Mouse (Mus musculus) urinary bladder, postnatal 25 days (tissue): ENCODE data around the gene Dad1.

Source experiments
- DNase-seq: peaks from one replicate; pipeline ENCODE4 v3.0.0; 2022; ENCODE audit warnings: low spot score

Gene Dad1

DNA sequence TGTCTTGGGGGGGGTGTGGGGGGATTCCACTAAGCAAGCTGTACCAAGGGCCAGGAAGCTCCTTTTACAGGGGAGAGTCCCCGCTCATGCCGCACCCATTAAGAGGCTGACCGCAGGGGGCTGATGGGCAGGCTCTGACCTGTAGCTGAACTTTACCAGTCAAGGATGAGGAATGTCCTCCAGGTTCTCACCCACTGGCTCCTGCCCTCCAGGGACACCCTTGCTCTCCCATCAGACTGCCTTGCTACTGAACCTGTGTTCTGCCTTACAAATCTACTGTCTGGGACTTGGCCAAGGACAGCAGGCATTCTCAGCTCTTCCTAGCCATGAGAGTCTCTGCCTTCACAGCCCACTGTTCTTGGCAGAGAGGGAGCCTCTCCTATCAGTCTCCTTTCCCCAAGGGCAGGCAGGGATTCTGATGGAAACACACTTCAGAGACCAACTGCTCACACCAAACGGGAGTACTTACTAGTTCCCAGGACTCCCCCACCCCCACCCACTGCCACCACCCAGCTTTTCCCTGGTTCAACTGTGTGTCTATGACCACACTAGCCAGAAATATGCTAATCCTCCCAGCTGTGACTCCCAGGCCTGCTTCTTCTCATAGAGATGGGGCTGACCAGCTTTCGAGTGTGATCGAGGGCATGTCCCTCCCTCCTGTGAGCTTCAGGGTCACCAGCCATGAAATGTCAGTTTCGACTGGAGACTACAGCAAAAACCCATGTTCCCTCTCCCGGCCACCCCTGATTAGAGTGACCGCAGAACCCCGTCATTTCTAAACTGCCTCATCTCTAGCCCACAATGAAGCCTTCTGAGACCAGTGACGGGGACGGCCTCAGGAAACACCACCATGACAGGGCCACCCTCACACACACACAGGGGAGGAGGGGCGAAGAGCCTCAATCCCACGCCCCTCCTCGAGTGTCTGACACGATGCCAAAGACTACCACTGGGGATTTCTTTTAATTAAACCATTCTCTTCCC lies 29.1 kb downstream of the Dad1 start:
- no peak for DNase-seq

- no peak for DNase-seq
These were observed 29.9 kb downstream of the Dad1 start for GRCm38 (mm10) chr14:54224064-54224417.

DNA sequence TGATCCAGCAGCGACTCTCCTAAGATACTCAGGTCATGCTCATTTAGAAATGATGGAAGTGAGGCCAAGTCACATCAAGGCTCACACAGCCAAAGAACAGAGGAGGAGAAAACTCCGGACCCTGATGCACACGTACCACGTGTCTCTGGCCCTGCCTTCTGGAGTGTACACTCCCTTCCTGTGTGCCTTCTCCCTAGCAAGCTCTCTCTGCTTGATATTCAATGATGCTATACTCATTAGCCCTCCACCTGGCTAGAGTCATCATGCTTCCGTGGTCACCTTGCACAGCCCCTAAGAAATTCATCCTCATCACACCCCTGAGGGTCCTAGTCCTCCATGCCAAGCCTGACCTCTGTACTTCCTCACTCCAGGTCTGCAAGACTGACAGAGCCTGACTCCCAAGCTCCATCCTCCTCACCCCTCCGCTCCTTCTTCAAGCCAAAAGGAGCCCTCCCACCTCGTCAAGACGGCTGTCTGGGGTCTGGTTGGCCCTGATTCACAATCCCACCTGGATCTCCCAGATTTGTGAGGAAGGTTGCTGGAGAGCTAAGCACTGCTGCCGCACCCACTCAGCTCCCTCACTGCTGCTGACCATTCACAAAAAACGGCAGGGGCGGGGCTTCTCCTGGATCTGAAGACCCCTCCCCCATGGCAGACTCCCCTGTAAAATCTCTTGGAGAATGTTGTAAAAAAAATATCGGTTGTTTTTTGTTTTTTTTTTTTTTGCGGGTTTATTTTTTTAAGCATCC lies 30.4 kb downstream of the Dad1 start:
- DNase-seq: no peak

- no peak for DNase-seq
These were observed 31.6 kb downstream of the Dad1 start for GRCm38 (mm10) chr14:54222289-54222727.

DNA sequence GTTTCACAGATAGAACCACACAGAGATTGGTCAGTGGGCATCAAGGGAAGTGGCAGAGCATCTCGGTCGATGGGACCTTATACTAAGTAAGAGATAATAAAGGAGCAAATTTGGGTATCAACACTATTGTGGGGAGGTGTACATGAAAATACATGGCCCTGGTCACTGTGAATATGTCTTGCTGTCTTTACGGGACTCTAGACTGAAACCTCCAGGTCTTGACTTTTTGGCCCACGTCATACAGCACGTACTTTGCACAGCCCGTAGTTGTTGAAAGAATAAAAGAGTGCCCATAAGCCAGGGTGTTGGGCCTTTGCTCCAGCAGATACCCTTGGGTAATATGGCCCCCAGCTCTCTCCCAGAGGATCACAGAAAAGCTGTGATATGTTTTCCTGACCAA lies 32.3 kb downstream of the Dad1 start:
- no peak for DNase-seq

GRCm38 (mm10) chr14:54220726-54221494 lies 33.0 kb downstream of the Dad1 start:
- DNase-seq: no peak

GRCm38 (mm10) chr14:54219849-54220248 lies 34.1 kb downstream of the Dad1 start:
- no peak for DNase-seq

DNA sequence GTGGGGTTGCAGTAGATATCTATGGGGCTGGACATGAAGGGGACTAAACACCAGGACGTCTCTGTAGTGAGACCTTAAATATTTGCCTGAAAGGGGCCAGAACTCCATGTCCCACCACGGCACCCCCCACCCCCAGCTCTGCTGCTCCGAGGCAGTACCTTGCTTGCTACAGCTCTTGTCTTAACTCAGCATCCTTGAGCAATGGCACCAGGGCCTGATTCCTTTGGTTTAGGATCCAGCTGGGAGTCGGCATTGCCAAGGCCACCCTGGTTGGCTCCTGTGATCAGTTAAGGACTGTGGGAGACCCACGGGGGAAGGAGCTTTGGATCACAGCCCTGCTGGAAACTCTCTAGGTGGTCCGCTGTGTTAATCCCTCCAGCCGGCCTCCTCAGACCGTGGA lies 34.6 kb downstream of the Dad1 start:
- DNase-seq: no peak

DNA sequence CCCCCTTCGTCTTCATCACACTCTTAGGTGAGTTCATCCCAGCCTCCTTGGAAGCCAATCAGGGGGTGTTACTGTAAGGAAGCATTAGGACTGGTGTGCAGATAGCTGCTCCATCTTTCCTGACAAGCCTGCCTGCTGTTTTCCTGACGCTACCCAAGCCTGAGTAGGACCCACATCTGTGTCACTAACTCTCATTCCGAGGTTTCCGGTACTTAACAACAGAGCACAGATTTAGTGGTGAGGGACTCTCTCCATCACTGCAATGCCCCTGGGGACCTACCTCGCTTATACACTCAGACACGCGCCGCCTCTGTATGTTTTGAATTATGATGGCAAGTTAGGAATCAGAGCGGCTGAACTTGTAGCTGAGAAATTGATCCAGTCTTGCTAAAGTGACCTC lies 35.2 kb downstream of the Dad1 start:
- no peak for DNase-seq

GRCm38 (mm10) chr14:54218233-54218632 lies 35.7 kb downstream of the Dad1 start:
- DNase-seq: no peak

- no peak for DNase-seq
These were observed 37.8 kb downstream of the Dad1 start for GRCm38 (mm10) chr14:54216126-54216525.

DNA sequence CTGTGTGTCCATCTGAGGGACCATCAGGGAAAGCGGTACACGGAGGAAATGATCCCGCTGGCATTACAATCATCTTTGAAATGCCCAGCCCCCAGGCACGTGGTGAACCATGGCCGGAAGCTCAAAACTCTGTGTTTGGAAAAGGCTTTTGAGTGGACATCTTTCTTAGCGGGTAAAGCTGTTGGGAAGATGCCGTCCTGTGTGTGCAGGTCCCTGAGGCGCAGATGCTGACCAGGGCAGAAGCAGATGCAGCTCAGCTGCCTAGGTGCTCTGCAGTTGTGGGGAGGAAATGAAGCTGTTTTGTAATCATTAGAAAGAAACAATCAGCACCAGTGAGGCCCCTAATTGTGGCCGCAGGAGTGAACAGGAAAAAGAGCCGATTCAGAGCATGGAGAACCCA lies 39.0 kb downstream of the Dad1 start:
- DNase-seq: no peak

DNA sequence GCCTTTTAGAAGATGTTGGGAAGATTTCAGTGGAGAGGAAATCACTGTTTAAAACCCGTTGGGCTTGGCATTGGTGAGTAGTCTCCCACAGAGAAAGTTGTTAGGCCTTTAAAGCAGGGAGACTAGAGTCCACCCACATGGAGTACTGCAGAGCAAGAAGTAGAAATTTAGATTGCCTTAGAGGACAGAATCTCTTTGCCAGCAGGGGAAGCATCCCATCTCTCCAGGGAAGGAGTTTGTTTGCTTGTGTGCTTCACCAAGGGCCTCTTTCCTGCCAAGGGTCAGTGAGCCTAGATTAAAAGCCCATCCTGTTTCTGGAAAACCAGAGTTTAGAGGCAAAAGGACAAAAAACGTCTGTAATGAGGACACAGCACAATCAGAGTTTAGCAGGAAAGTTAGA lies 39.4 kb downstream of the Dad1 start:
- no peak for DNase-seq

- DNase-seq: no peak
These were observed 40.2 kb downstream of the Dad1 start for GRCm38 (mm10) chr14:54213734-54214133.

GRCm38 (mm10) chr14:54211755-54212154 lies 42.1 kb downstream of the Dad1 start:
- DNase-seq: no peak

DNA sequence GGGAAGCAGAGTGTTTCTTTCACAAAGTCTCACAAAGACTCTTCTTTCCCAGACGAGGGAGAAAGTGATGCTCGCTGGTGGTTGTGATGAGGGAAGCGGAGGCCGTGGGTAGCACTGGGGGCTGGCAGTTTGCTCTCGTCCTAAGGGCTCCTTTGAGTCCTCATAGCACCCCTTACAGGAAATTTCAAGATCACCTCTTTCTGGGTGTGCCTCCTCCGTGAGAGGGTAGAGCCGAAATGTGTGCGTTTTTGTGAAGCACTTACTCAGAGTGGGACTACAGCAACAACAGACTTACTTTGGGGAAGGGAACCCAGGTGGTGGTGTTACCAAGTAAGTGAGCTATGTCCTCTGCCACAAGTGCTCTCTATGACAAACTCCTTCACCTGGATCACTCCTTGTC lies 42.7 kb downstream of the Dad1 start:
- DNase-seq: no peak

- no peak for DNase-seq
These were observed 43.5 kb downstream of the Dad1 start for GRCm38 (mm10) chr14:54210401-54210800.

DNA sequence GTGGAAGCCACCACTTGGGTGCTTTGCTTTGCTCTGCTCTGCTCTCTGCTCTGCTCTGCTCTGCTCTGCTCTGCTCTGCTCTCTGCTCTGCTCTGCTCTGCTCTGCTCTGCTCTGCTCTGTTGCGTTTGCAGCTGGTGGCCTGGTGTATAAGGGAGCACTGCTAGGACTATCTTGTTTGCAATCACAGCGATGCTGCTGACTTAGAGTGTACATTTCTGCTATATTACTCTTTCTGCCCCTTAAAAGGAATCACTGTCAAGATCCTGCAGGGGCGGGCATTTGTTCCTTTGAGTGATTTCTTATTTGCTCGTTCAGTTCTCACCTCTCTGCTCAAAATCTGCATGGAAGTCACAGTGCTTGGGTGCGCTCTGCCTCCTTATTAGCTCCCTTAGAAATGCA lies 44.0 kb downstream of the Dad1 start:
- DNase-seq: no peak

DNA sequence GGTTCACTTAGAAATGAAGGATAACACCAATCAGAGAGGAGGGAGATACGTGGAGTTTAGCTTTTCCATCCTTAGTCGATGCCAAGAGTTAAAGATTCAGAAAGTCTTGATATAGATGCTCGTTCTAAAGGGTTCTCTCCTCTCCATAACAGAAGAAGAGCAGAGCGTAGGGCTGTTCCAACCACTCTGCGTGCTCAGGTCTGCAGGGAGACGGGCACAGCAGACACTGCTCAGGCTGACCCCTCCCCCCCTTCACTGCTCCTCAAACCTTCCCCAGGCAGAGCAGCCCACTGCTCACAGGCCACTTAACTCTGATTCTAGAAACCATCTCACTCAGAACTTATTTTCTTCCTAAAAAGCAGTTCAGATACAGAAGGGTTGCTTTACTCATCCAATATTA lies 45.2 kb downstream of the Dad1 start:
- no peak for DNase-seq

GRCm38 (mm10) chr14:54207924-54208323 lies 46.0 kb downstream of the Dad1 start:
- DNase-seq: no peak

GRCm38 (mm10) chr14:54206750-54207550 lies 47.0 kb downstream of the Dad1 start:
- no peak for DNase-seq

- DNase-seq: no peak
These were observed 47.6 kb downstream of the Dad1 start for GRCm38 (mm10) chr14:54206309-54206708.
